Mouse (Mus musculus): ENCODE results near the gene Sema4a.

DNA sequence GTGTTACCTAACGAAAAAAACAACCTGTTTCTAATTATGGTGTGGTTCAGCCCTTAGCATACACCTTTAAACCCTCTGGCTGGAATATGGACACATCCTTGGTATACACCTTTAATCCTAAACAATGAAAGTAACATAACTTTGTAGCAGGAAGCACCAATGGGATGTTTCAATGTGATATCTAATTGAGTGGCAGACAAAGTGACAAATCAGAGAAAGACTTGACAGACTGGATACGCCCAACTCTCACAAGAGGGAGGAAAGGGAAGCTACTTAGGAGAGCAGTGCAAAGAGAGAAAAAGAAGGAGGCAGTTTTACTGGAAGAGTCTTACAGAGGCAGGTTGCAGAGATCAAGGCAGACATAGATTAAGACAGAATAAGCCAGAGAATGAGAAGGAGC is 8.5 kb upstream of the Sema4a start:
- TF ChIP-seq CTCF (conservative IDR thresholded peaks at IDR 0.05; ENCODE audit: low read length) = no peak
- TF ChIP-seq POU5F1 (IDR thresholded peaks at IDR 0.05; ENCODE audit: borderline replicate concordance, low read length) = no peak

Data from E14TG2a.4 (cell line).